Mouse (Mus musculus) layer of hippocampus, adult 9-10 months (tissue): ENCODE results near the gene Cdca8.

Experiments used
- DNase-seq: peaks from one replicate; pipeline ENCODE4 v3.0.0; 2022; ENCODE audit warnings: low spot score

The Cdca8 gene

DNA sequence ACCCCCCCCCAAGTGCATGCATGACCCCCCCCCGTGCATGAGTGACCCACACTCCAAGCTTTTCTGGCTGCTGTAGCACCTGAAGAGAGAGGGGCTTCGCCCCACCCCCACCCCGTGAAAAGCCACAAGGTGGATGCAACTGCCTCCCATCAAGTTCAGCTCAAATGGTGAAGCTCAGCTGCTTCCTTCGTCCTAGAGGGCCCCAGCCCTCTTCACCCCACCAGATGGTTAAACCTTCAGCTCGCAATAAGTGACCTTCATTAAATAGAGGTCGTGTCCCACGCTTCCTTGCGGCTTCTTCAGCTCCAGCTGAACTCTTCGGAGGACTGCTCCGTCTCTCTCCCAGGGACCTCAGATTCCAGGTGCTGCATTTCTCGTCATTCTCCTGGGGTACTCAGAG lies 58.5 kb downstream of the Cdca8 start, which contains the start of gene Epha10:
Gene Epha10, plus strand, starts transcription at position 301 of the 400 bp plus-strand sequence.
- no peak for DNase-seq

GRCm38 (mm10) chr4:124872719-124873118 lies 66.4 kb downstream of the Cdca8 start:
- no peak for DNase-seq
